ENCODE assay signal across 9 mouse cellular contexts in genomic region chr10:103253842-103254803, GRCm38 (mm10). TPM values are rescaled to one million over a fixed set of nuclear protein-coding genes. Genes with fewer than 3 reads are reported as not detected.
DNase-seq lines count a peak whose midpoint lies in the region; ATAC-seq lines count a peak whose summit lies in the region.
"Had no signal": no experiment of that assay in that cellular context is flagged by ENCODE, and none has a peak within 500 bp of the region (broad histone marks: within the 10 kb centered on the region; RNA-seq: fewer than 3 reads in every experiment).

No protein-coding gene starts in this region.

- no peak overlapping the region for H3K4me2 ChIP-seq in hindbrain, embryonic 15.5 days

- intact Hi-C loops in heart, postnatal 10 days (cut with DNase I): loop anchor here (1.0 kb wide), 1 partner anchor 148 kb away; no protein-coding TSS in a partner anchor
- intact Hi-C loops in heart, postnatal 25 days (cut with DNase I): loop anchor here (1.0 kb wide), 1 partner anchor 148 kb away; no protein-coding TSS in a partner anchor

- no peaks in the 10 kb centered on the region for H3K9me3 ChIP-seq in hindbrain, embryonic 15.5 days

- H3K9ac ChIP-seq in hindbrain, embryonic 15.5 days: no peak overlapping the region

- no peaks in the 10 kb centered on the region for H3K36me3 ChIP-seq in hindbrain, embryonic 15.5 days

- peak; percentile 6 to 19 for DNase-seq in heart, postnatal 10 days
- no peak for DNase-seq in heart, postnatal 25 days (ENCODE audit: low spot score)
- DNase-seq in 3T3-L1 (ENCODE audit: low read depth, low spot score): peak; percentile 34
- DNase-seq in brain, adult 2 months (ENCODE audit: low read depth, low spot score): peak; percentile 80
- DNase-seq in T-cell, adult 2 months (ENCODE audit: low spot score): no peak
- DNase-seq in adrenal gland, adult 18-20 months (ENCODE audit: low spot score in 2 of 2): no peak
- no peak for DNase-seq in adrenal gland, adult 2 months

- peak; percentile 65; the same call in 1 of the 2 replicates for ATAC-seq in hindbrain, embryonic 15.5 days (ENCODE audit: low FRiP score, low read depth)

- H3K4me1 ChIP-seq in hindbrain, embryonic 15.5 days (replicated peaks): no peaks in the 10 kb centered on the region

- WGBS in hindbrain, embryonic 15.5 days: 53% methylated on average over 5 of the region's 5 CpGs

- no peak overlapping the region for H3K4me3 ChIP-seq in hindbrain, embryonic 15.5 days

- H3K27me3 ChIP-seq in hindbrain, embryonic 15.5 days: no peaks in the 10 kb centered on the region

- no peak overlapping the region for H3K27ac ChIP-seq in hindbrain, embryonic 15.5 days (replicated peaks)

RNA-seq across cellular contexts. Expression of gene Lrriq1, which starts 18.0 kb away (rescaled TPM):
- under 1 TPM in 1 of 2 experiments, not detected in 1; 0.05 TPM for total RNA-seq in heart, postnatal 10 days (2021)
- total RNA-seq in heart, postnatal 25 days (2021): not detected
- 4.3 and 5.5 TPM in 2 replicates for polyA plus RNA-seq in hindbrain, embryonic 15.5 days (2015; fragmentation: Nextera tagmentation; extraction: Ambion mirVana)
- total RNA-seq in adrenal gland, adult 18-20 months (2021): under 1 TPM; 0.10 to 0.27 TPM
- total RNA-seq in adrenal gland, adult 2 months (2021): under 1 TPM; 0.14 to 0.43 TPM
- polyA plus RNA-seq in adrenal gland, adult 2 months (2012; rRNA removed): 0.02 and 0.08 TPM in 2 replicates
- total RNA-seq: hematopoietic stem cell, adult 5-6 weeks had no signal

Comparison
In these comparisons a context has a peak if more than half of its experiments do, and no peak if none do; other contexts are left out.
1. DNase-seq: peak in heart, postnatal 10 days (2 of 2), 3T3-L1 (single experiment) and brain, adult 2 months (single experiment); none in heart, postnatal 25 days (single experiment), T-cell, adult 2 months (single experiment), adrenal gland, adult 18-20 months (0 of 2) and adrenal gland, adult 2 months (single experiment).